Mouse (Mus musculus) cerebral cortex, adult 2 months (tissue): ENCODE measurements around the gene Ano4.

Source experiments
- WGBS: fragments of 180-500 bp; shearing (Covaris S2); methylation state at CpG from one replicate; pipeline ENCODE4 v1.1.7; 2018; 5-methylcytosine and 5-hydroxymethylcytosine counted together

The Ano4 gene

GRCm38 (mm10) chr10:88949649-88950296 is 394.8 kb downstream of the Ano4 start:
- 92% methylated on average over 12 of the region's 12 CpGs for WGBS
